Mouse (Mus musculus): ENCODE results near the gene Foxg1.

The Foxg1 gene

DNA sequence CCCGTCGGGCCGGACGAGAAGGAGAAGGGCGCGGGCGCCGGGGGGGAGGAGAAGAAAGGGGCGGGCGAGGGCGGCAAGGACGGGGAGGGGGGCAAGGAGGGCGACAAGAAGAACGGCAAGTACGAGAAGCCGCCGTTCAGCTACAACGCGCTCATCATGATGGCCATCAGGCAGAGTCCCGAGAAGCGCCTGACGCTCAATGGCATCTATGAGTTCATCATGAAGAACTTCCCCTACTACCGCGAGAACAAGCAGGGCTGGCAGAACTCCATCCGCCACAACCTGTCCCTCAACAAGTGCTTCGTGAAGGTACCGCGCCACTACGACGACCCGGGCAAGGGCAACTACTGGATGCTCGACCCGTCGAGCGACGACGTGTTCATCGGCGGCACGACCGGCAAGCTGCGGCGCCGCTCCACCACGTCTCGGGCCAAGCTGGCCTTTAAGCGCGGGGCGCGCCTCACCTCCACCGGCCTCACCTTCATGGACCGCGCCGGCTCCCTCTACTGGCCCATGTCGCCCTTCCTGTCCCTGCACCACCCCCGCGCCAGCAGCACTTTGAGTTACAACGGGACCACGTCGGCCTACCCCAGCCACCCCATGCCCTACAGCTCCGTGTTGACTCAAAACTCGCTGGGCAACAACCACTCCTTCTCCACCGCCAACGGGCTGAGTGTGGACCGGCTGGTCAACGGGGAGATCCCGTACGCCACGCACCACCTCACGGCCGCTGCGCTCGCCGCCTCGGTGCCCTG is 2.6 kb downstream of the Foxg1 start, which contains the start of gene Gm43517:
Gene Gm43517 (plus strand): TSS at position 299 of the 755 bp plus-strand sequence.
- in situ Hi-C loops (cut with MseI, MboI), result loop anchor here (25.0 kb wide), 2 partner anchors 552 to 1577 kb away; no protein-coding TSS in a partner anchor

DNA sequence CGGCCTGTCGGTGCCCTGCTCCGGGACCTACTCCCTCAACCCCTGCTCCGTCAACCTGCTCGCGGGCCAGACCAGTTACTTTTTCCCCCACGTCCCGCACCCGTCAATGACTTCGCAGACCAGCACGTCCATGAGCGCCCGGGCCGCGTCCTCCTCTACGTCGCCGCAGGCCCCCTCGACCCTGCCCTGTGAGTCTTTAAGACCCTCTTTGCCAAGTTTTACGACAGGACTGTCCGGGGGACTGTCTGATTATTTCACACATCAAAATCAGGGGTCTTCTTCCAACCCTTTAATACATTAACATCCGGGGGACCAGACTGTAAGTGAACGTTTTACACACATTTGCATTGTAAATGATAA is 3.2 kb downstream of the Foxg1 start:
- in situ Hi-C loops (cut with MseI, MboI), result loop anchor here (25.0 kb wide), 2 partner anchors 552 to 1577 kb away; no protein-coding TSS in a partner anchor

DNA sequence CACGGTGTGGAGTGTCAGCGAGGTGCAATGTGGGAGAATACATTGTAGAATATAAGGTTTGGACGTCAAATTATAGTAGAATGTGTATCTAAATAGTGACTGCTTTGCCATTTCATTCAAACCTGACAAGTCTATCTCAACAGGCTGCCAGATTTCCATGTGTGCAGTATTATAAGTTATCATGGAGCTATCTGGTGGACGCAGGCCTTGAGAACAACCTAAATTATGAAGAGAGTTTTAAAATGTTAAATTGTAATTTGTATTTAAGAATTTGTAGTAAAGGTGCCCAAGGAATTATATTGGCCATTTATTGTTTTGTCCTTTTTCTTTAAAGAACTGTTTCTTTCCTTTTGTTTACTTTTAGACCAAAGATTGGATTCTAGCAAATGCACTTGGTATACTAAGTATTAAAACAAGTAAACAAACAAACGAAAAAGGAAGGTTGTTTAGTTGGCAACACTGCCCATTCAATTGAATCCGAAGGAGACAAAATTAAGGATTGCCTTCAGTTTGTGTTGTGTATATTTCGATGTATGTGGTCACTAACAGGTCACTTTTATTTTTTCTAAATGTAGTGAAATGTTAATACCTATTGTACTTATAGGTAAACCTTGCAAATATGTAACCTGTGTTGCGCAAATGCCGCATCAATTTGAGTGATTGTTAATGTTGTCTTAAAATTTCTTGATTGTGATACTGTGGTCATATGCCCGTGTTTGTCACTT is 3.8 kb downstream of the Foxg1 start:
- in situ Hi-C loops (cut with MseI, MboI), result loop anchor here (25.0 kb wide), 2 partner anchors 551 to 1576 kb away; no protein-coding TSS in a partner anchor

DNA sequence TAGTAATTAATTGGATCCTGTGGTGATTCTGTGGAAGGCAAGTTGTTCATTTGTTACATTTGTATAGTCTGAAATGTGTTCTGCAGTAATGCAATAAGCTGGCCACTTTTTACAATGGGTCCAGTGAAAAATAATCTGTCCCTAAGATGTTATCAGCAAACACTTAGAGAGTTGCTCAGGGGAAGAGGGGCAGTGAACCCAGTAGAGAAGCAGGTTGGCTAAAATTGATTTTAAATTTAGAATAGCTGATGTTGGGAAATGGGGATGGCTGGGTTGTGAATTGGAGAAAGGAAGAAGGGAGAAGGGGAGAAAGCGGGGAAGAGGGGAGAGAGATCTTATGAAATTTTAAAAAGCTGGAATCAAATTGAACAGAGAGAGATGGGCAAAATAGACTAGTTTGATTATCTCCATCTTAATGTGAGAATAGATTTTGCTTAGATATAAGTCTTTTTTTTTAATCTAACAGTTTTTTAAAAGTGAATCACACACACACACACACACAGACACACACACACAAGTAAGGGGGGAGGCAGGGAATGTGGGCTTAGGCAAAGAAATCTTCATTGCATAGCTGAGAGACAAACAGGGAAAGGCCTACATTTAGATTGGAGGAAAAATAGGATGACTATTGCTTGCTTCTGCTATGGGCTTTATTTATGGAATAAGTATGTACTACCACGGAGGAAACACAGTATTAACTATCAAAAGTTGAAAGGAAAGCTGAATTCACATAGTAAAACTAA is 5.6 kb downstream of the Foxg1 start:
- in situ Hi-C loops (cut with MseI, MboI), result loop anchor here (25.0 kb wide), 2 partner anchors 549 to 1574 kb away; no protein-coding TSS in a partner anchor

DNA sequence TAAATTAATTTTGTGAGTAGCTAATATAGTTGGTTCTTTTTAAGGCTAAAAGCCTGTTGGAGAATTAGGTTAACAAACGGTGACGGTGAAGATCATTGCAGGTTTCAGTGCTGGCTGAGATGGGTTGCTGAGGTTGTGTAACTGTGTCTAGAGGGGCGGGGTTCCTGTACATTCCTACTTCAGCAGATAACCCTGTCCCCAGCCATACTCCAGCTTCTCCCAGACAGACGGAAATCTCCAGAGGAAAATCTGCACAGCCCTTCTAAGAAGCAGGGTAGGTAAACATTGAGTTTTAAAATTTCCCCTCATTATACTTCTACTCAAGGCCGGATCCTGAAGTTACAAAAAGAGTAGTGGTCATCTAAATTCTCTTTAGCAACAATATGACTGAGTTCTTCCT is 7.2 kb downstream of the Foxg1 start:
- in situ Hi-C loops (cut with MseI, MboI), result loop anchor here (25.0 kb wide), 2 partner anchors 548 to 1573 kb away; no protein-coding TSS in a partner anchor

DNA sequence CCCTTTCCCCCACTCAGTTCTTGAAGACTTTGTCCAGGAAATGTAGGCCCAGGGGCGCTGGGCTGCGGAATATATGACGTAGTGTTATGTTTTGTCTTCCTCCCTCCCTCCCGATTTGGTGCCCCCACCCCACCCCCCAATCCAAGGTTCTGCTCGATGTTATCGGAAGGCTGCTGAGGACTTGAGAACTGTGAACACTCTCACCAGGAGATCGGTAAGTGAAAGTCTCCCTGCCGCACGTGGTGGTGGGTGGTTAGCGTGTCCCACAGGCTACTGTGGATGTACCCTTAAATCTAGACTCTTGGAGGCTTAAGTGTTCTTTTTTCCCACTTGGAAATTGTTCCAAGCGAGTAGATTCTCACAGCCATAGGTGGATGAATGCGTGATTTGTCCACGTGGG is 7.8 kb downstream of the Foxg1 start:
- in situ Hi-C loops (cut with MseI, MboI), result loop anchor here (25.0 kb wide), 2 partner anchors 547 to 1572 kb away; no protein-coding TSS in a partner anchor

DNA sequence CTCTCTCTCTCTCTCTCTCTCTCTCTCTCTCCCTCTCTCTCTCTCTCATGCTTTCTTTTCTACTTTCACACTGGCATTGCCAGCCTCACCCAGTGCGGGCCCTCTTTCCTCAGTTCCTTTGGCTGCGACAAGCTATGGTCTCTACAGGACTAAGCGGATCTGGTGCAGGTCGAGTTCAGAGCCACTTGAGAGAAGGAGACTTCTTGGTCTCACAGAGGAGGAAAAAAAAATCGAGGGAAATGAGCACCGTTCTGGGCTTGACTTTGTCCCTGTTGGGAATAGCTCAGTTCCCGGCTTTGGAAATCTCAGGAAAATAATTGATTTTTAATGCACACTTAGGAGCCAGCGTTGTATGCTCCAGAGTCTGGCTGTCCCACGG is 8.5 kb downstream of the Foxg1 start:
- in situ Hi-C loops (cut with MseI, MboI), result loop anchor here (25.0 kb wide), 2 partner anchors 546 to 1571 kb away; no protein-coding TSS in a partner anchor

DNA sequence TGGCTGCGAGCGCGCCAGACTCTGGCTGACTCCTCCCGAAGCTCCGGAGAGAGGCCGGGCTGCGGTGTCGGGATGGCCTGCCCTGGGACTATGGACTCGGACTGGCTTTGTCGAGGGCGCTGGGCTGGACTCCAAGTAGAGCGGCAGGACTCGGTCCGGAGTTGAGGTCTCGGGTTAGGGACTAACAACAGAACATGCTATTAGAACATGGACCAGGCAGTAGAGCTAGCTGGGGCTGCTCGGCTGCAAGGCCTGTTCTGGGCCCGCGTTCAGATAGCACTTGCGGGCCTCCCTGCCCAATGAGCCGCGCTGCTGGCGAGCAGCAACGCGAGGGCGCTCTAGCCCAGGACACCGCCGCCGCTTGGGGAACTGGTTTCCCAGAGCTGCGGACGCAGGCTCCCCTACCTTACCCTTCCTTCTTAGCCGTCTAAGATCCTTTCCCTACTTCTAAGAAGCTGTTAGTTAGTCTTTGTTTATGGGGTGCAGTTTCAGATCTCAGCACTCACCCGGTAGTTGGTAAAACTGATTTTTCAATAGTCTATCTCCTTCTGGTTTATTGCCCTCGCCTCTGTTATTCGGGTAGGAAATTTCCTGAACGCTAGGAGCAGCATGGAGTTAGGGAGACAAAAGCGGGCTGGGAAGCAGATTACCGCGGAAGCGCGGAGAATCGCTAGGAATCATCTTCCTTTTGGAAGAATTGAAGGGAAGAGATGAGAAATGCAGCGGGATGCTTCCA is 9.0 kb downstream of the Foxg1 start:
- in situ Hi-C loops (cut with MseI, MboI), result loop anchor here (25.0 kb wide), 2 partner anchors 546 to 1571 kb away; no protein-coding TSS in a partner anchor

DNA sequence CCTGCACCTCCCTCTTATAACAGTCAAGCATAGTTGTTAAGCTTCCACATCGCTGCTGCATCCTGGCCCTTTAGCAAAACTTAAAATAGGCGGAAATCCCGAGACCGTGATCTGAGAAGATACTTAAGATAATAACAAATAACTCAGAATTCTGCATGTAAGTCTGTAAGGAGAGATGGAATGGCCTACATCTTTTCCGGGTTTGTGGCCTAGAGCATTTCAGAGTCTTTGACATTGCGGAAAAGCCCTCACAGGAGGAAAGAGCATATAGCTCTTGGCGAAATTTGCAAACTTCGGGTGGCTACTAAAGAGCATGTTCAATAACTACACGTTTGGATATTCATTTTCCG is 9.6 kb downstream of the Foxg1 start:
- in situ Hi-C loops (cut with MseI, MboI), result loop anchor here (25.0 kb wide), 2 partner anchors 545 to 1570 kb away; no protein-coding TSS in a partner anchor

DNA sequence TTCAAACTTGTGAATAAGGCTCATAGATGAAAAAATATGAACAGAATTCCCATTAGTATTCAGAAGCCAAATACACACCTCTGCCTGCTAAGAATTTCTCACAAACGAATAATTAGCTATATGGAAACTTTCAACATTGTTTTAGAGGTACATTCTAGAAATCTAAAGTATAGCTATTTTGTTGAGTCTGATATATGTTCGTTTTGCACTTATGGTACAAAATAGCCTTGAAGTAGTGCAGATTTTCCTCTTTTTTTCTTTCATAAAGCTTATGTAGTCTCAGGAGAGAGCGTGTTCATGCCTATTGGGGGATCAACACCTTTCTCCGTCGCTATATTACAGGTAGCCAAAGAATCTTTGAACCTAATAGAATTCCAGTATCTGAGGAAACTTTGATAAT is 10.4 kb downstream of the Foxg1 start:
- in situ Hi-C loops (cut with MseI, MboI), result loop anchor here (25.0 kb wide), 2 partner anchors 544 to 1569 kb away; no protein-coding TSS in a partner anchor

DNA sequence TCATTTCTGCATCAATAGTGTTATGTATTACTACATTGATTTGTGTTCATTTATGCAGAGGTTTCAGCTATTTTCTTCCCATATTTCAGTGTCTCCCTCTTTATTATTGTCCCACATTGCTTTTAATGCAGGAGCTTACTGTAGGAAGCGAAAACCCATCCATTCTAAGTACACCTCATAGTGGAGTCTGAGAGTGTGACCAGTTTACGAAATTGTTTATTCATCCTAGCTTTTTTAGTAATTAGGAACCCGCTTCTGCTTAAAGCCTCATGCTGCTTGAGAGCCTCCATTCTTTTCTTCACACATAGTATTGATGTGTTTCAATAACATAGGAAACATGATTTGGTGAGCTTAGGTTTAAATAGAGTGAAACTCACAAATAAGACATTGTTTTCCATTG is 11.2 kb downstream of the Foxg1 start:
- in situ Hi-C loops (cut with MseI, MboI), result loop anchor here (25.0 kb wide), 2 partner anchors 544 to 1569 kb away; no protein-coding TSS in a partner anchor

DNA sequence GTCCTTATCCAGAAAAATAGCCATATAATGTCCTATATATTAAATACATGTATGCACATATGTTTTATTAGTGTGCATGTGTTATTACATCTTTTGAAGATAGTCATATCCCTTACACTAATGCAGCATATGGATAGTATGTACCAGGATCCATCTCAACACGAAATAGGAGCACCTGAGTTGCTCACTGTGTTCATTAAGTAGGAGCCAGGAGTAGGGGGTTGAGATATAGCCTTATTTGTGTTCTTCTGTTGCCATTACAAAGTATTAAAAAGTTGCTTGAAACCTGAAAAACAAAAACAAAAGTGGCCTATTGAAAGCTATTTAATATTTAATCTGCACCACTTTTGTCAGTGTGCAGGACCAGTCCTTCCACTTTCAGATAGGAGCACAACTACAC is 11.7 kb downstream of the Foxg1 start:
- in situ Hi-C loops (cut with MseI, MboI), result loop anchor here (25.0 kb wide), 2 partner anchors 543 to 1568 kb away; no protein-coding TSS in a partner anchor

DNA sequence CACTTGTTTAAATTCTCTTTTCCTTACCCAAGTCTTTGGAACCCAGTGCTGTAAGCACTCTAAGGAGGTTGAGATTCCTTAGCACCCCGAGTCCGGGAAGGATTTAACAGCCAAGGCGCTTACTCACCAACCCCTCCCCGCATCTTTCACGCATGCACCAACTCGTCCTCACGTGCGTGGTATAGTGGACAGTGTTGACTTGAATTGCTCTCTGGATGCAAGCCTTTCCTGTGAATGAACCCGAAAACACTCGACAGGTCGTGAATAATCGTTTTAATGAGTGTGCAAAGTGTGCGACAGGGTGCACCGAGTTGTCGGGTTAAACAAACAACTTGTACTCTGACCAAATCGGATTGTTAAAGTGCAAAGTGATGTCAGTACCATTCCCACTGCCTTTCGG is 12.4 kb downstream of the Foxg1 start:
- in situ Hi-C loops (cut with MseI, MboI), result loop anchor here (25.0 kb wide), 2 partner anchors 542 to 1567 kb away; no protein-coding TSS in a partner anchor

DNA sequence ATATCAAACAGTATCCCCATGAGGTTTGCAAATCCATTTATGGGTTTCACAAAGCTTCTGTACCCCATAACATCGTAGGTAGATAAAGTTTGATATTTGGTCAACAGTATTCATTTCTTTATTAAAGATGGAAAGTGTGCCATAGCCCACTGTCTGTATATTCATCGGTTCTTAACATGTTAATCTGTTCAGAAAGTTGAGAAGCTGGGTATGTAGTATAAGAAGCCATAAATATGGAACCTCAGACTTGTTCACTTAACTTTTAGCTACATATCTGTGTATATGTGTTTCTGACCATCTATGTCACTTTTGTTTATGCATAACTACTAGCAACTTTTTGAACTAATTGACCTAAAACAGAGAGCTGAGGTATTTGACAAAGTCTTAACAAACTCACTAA is 13.5 kb downstream of the Foxg1 start:
- in situ Hi-C loops (cut with MseI, MboI), result loop anchor here (25.0 kb wide), 2 partner anchors 541 to 1566 kb away; no protein-coding TSS in a partner anchor

DNA sequence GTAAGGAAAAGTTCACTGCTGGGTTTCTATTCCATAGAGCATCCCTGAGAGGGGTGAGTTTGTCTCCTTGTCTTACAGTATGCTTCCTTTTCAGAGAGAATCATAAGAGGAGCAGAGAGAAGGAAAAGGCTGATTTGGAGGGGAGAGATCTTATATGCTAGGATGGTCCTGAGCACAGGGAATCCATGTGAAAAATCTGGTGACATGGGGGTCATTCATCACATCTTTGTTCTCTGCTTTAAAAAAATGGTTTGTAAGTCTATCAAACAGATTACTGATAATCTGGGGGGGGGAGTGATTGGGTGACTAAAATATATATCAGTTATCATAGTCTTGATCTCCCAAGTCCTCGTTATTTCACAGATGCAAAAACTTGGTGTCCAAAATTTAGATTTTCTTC is 14.3 kb downstream of the Foxg1 start:
- in situ Hi-C loops (cut with MseI, MboI), result loop anchor here (25.0 kb wide), 2 partner anchors 541 to 1566 kb away; no protein-coding TSS in a partner anchor

DNA sequence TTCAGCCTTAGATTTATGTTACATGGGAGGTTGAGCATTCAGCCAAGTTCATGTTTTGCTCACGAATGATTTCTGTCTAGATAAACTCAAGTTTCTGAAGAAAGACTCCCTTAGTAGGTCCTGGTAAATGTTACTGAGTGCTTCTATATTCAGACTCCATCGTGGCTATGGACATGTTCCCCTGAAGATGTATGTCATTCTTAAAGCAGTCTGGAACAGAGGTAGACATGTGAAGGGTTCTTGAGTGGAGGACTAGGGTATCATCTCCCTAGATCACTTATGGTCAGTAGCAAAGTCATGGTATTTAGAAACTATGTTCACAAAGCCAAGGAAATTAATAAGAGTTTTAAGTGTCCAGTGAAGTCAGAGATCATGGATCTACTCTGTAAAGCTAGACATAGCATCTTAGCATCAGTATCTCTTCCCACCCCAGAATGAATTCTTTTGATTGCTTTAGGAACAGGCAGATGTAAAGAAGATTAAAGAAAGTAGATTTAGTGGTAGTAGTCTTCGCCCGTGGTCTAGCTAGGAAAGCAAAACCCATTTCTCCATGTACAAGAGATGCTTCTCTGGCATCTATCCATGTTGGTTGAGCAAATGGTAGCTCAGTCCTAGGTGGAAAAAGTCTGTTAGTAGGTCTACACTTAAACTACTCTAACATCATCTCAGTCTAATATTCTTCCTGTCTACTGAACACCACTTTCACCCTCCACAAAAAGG is 15.1 kb downstream of the Foxg1 start:
- in situ Hi-C loops (cut with MseI, MboI), result loop anchor here (25.0 kb wide), 2 partner anchors 540 to 1565 kb away; no protein-coding TSS in a partner anchor

DNA sequence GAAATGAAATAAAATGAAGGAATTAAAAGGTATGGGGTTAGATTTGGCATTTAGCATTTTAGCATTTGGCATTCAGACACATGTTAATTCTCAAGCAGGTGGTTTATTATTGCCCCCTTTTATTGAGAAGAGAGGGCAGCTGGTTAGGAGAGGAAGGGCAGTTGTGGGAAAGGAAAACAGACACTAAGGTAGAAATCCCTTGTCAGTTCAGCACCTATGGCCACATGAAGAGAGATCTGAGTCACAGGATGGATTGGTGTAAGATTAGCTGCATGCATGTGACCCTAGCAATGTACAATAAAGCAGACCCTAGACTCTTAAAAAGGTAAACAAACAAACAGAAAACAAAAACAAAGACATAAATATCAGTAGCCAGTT is 15.7 kb downstream of the Foxg1 start:
- in situ Hi-C loops (cut with MseI, MboI), result loop anchor here (25.0 kb wide), 2 partner anchors 539 to 1564 kb away; no protein-coding TSS in a partner anchor

DNA sequence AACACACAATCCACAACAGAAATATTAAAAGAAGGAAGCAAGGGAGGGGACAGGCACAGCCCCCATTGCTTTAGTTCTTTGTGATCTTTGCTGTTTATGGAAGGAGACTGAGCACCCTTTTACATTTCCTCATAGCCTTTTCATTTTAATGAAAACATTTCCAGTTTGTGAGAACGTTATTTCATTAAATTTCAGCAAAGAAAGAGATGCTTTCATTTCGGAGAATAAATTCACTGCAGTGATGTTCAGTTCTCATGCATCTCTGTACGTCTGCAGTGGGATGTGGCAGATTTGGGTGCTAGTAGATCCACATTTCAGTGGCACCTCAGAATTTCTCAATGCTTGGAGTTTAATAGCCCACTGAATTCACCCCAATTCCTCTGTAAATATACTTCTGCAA is 16.2 kb downstream of the Foxg1 start:
- in situ Hi-C loops (cut with MseI, MboI), result loop anchor here (25.0 kb wide), 2 partner anchors 539 to 1564 kb away; no protein-coding TSS in a partner anchor

DNA sequence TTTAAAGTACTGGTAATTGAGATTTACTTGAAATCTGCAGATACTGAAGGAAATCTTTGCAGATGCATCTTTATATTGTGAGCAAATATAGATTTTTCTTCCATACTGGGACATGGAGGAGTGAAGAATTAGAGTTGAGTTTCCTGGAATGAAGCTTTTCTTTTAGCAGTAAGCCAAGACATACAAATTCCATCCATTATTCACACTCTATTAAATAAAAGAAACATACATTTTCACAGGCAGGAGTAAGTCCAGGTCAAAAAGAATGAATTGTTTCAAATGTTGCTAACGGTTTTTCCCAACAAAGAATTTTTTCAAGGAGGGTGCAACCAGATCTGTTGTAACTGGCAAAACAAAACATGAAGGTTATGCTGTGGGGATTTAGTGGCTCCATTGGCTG is 17.2 kb downstream of the Foxg1 start:
- in situ Hi-C loops (cut with MseI, MboI), result loop anchor here (25.0 kb wide), 2 partner anchors 538 to 1563 kb away; no protein-coding TSS in a partner anchor

All from mouse trophoblast stem cell (cell line).